Mouse (Mus musculus): Measurements from ENCODE around the gene Adcy7. TPM values are rescaled to one million over a fixed set of nuclear protein-coding genes. Genes with fewer than 3 reads are reported as not detected.

Gene Adcy7
- polyA plus RNA-seq (2012; rRNA removed) = 4.6 and 5.4 TPM in 2 replicates

GRCm38 (mm10) chr8:88272231-88273050 is at the start of gene Adcy7:
Gene Adcy7, plus strand, starts transcription at chr8:88272403.
- Histone ChIP-seq H3K27me3 (ENCODE audit: control insufficient read depth, insufficient read depth, low read length) (no peaks in the 10 kb centered on the region), H3K4me3 (ENCODE audit: control insufficient read depth, low read depth, low read length) (peak within 1 kb of the TSS; percentile 70), H3K4me1 (ENCODE audit: control insufficient read depth, insufficient read depth, low read length) (peaks cover 10% of the 10 kb centered on the region), H3K27ac (ENCODE audit: control insufficient read depth, insufficient read depth, low read depth, low read length) (peak within 1 kb of the TSS; percentile 36), H3K36me3 (ENCODE audit: control insufficient read depth, insufficient read depth, low read length) (no peaks in the 10 kb centered on the region)
- TF ChIP-seq POLR2A (IDR thresholded peaks at IDR 0.05; ENCODE audit: control insufficient read depth, low read depth, low read length) = no peak
- 0 out of 2 replicates have a peak, but pooled peaks have one; percentile 21 for TF ChIP-seq CTCF (IDR thresholded peaks at IDR 0.05; ENCODE audit: control insufficient read depth, insufficient read depth, insufficient replicate concordance, low read depth, low read length)

- Histone ChIP-seq H3K36me3 (ENCODE audit: control insufficient read depth, insufficient read depth, low read length) (no peaks in the 10 kb centered on the region), H3K4me1 (ENCODE audit: control insufficient read depth, insufficient read depth, low read length) (no peaks in the 10 kb centered on the region; the same call in 1 of the 2 replicates), H3K27me3 (ENCODE audit: control insufficient read depth, insufficient read depth, low read length) (no peaks in the 10 kb centered on the region), H3K27ac (ENCODE audit: control insufficient read depth, insufficient read depth, low read depth, low read length) (no peak overlapping the region), H3K4me3 (ENCODE audit: control insufficient read depth, low read depth, low read length) (no peak overlapping the region)
- TF ChIP-seq CTCF (IDR thresholded peaks at IDR 0.05; ENCODE audit: control insufficient read depth, insufficient read depth, insufficient replicate concordance, low read depth, low read length) (no peak), POLR2A (IDR thresholded peaks at IDR 0.05; ENCODE audit: control insufficient read depth, low read depth, low read length) (no peak)
Measured at GRCm38 (mm10) chr8:88225358-88225757, 46.8 kb upstream of the Adcy7 start.

- TF ChIP-seq CTCF (IDR thresholded peaks at IDR 0.05; ENCODE audit: control insufficient read depth, insufficient read depth, insufficient replicate concordance, low read depth, low read length) (no peak), POLR2A (IDR thresholded peaks at IDR 0.05; ENCODE audit: control insufficient read depth, low read depth, low read length) (no peak)
- Histone ChIP-seq H3K4me3 (ENCODE audit: control insufficient read depth, low read depth, low read length) (no peak overlapping the region), H3K27me3 (ENCODE audit: control insufficient read depth, insufficient read depth, low read length) (no peaks in the 10 kb centered on the region), H3K36me3 (ENCODE audit: control insufficient read depth, insufficient read depth, low read length) (no peaks in the 10 kb centered on the region), H3K27ac (ENCODE audit: control insufficient read depth, insufficient read depth, low read depth, low read length) (no peak overlapping the region), H3K4me1 (ENCODE audit: control insufficient read depth, insufficient read depth, low read length) (no peaks in the 10 kb centered on the region; the same call in 1 of the 2 replicates)
Measured at GRCm38 (mm10) chr8:88227851-88228250, 44.4 kb upstream of the Adcy7 start.

DNA sequence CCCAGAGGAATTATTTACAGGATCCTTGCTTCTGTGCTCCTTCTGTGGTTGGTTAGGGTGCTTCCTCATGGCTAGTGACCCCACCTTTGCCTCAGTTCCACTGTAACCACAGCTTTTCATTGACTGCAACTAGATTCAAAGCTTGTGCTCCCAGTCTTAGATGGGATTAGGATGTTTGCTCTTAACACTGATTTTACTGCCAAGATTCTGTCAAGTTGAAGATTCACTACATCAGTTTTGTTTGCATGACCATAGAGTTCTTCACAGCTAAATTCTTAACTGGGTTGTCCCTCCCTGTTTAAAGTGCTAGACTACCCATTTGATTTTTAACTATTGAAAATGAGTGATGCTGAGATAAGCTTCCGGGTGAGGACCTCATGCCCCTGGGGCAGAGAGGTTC is 43.9 kb upstream of the Adcy7 start:
- Histone ChIP-seq H3K4me1 (ENCODE audit: control insufficient read depth, insufficient read depth, low read length) (no peaks in the 10 kb centered on the region; the same call in 1 of the 2 replicates), H3K27ac (ENCODE audit: control insufficient read depth, insufficient read depth, low read depth, low read length) (no peak overlapping the region), H3K36me3 (ENCODE audit: control insufficient read depth, insufficient read depth, low read length) (no peaks in the 10 kb centered on the region)

DNA sequence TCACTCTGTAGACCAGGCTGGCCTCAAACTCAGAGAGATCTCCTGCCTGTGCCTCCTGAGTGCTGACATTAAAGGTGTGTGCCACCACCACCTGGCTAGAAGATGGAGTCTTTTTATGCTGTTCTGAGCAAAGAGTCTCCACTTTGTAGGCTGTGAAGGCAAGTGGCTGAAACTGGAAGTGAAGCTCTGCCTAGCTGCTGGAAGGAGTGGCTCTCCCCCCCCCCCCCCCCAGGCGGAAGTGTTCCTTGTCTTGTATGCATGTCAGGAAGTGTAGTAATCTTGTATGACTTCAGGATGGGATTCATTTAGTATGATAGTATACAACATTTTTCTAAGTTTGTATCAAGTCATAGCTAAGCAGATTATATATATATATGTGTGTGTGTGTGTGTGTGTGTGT is 43.4 kb upstream of the Adcy7 start:
- no peak overlapping the region for H3K27ac ChIP-seq (ENCODE audit: control insufficient read depth, insufficient read depth, low read depth, low read length)
- no peaks in the 10 kb centered on the region for H3K36me3 ChIP-seq (ENCODE audit: control insufficient read depth, insufficient read depth, low read length)
- no peaks in the 10 kb centered on the region; the same call in 1 of the 2 replicates for H3K4me1 ChIP-seq (ENCODE audit: control insufficient read depth, insufficient read depth, low read length)
- H3K4me3 ChIP-seq (ENCODE audit: control insufficient read depth, low read depth, low read length) = no peak overlapping the region
- TF ChIP-seq CTCF (IDR thresholded peaks at IDR 0.05; ENCODE audit: control insufficient read depth, insufficient read depth, insufficient replicate concordance, low read depth, low read length) = no peak
- no peak for TF ChIP-seq POLR2A (IDR thresholded peaks at IDR 0.05; ENCODE audit: control insufficient read depth, low read depth, low read length)
- no peaks in the 10 kb centered on the region for H3K27me3 ChIP-seq (ENCODE audit: control insufficient read depth, insufficient read depth, low read length)

More for the DNA sequence above, 43.9 kb upstream of the Adcy7 start:
- no peak overlapping the region for H3K4me3 ChIP-seq (ENCODE audit: control insufficient read depth, low read depth, low read length)
- H3K27me3 ChIP-seq (ENCODE audit: control insufficient read depth, insufficient read depth, low read length) = no peaks in the 10 kb centered on the region
- TF ChIP-seq CTCF (IDR thresholded peaks at IDR 0.05; ENCODE audit: control insufficient read depth, insufficient read depth, insufficient replicate concordance, low read depth, low read length) (no peak), POLR2A (IDR thresholded peaks at IDR 0.05; ENCODE audit: control insufficient read depth, low read depth, low read length) (no peak)

DNA sequence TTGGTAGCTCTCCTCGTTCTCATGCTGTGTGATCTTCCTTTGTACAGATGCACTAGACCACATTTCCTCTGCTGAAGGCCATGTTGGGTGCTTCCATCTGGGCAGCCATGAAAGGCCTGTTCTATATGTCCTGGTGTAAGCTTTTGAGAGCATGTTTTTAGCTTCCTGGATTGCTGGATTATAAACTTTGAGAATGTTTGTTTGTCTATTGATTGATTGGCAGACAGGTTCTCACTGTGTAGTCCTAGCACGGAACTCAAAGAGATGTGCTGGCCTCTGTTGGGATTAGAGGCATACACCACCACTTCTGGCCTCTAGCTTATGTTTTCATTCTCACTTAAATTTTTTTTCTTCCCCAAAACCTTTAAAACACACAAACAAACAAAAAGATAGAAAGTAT is 35.5 kb upstream of the Adcy7 start:
- no peak overlapping the region for H3K27ac ChIP-seq (ENCODE audit: control insufficient read depth, insufficient read depth, low read depth, low read length)
- H3K36me3 ChIP-seq (ENCODE audit: control insufficient read depth, insufficient read depth, low read length) = no peaks in the 10 kb centered on the region; the same call in 1 of the 2 replicates
- TF ChIP-seq CTCF (IDR thresholded peaks at IDR 0.05; ENCODE audit: control insufficient read depth, insufficient read depth, insufficient replicate concordance, low read depth, low read length) = no peak
- TF ChIP-seq POLR2A (IDR thresholded peaks at IDR 0.05; ENCODE audit: control insufficient read depth, low read depth, low read length) = no peak
- H3K27me3 ChIP-seq (ENCODE audit: control insufficient read depth, insufficient read depth, low read length) = no peaks in the 10 kb centered on the region
- H3K4me1 ChIP-seq (ENCODE audit: control insufficient read depth, insufficient read depth, low read length) = no peaks in the 10 kb centered on the region
- H3K4me3 ChIP-seq (ENCODE audit: control insufficient read depth, low read depth, low read length) = no peak overlapping the region

DNA sequence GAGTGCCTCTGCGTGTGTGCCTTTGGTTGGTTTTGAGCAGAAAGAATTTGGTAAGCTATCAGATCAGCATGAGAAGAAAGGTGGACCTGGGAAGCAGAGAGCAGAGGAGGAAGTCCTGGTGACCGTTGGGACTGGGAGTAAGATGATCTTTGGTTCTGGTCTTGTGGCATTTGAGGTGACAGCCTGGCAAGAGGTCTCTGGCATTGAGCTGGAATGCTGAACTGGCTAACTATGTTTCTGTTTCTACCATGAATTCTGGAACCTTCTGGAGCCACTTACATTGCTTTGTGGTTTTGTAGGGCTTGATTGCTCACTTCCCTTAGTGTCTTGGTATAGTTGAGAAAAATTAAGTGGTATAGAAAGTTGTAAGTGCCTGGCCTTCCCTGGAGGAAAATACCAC is 34.6 kb upstream of the Adcy7 start:
- TF ChIP-seq POLR2A (IDR thresholded peaks at IDR 0.05; ENCODE audit: control insufficient read depth, low read depth, low read length) = no peak
- no peak for TF ChIP-seq CTCF (IDR thresholded peaks at IDR 0.05; ENCODE audit: control insufficient read depth, insufficient read depth, insufficient replicate concordance, low read depth, low read length)
- Histone ChIP-seq H3K27ac (ENCODE audit: control insufficient read depth, insufficient read depth, low read depth, low read length) (no peak overlapping the region), H3K36me3 (ENCODE audit: control insufficient read depth, insufficient read depth, low read length) (no peaks in the 10 kb centered on the region; the same call in 1 of the 2 replicates), H3K27me3 (ENCODE audit: control insufficient read depth, insufficient read depth, low read length) (no peaks in the 10 kb centered on the region), H3K4me3 (ENCODE audit: control insufficient read depth, low read depth, low read length) (no peak overlapping the region), H3K4me1 (ENCODE audit: control insufficient read depth, insufficient read depth, low read length) (no peaks in the 10 kb centered on the region)
